Mouse (Mus musculus) monocyte, adult 2 months (primary cell): ENCODE measurements around the gene Cped1.

Experiments used
- DNase-seq, 2 experiments: peaks; one replicate each; pipeline ENCODE4 v3.0.0; 2022; ENCODE audit warnings: low spot score in 2 of 2, low read depth in 1 of 2

The Cped1 gene

GRCm38 (mm10) chr6:22000086-22000485 is 14.4 kb downstream of the Cped1 start:
- DNase-seq = no peak

DNA sequence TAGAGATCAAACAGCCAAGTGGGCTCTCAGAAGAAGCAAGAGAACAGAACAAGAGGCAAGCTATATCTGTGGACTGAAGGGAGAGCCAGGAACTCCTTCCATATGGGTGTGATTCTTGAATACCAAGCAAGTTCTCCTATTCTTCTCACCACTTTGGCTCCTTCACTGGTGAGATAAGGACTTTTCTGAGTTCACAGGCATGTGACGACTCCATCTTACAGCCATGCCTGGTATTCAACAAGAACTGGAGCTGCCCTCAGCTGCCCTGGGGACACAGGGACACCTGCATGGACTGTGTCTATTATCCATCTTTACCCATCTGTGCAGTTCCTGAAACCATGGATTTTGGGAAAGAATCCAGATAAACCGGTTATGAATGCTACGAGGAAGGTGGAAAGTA is 15.2 kb downstream of the Cped1 start:
- no peak for DNase-seq

GRCm38 (mm10) chr6:22001284-22001916 is 15.7 kb downstream of the Cped1 start:
- no peak for DNase-seq

DNA sequence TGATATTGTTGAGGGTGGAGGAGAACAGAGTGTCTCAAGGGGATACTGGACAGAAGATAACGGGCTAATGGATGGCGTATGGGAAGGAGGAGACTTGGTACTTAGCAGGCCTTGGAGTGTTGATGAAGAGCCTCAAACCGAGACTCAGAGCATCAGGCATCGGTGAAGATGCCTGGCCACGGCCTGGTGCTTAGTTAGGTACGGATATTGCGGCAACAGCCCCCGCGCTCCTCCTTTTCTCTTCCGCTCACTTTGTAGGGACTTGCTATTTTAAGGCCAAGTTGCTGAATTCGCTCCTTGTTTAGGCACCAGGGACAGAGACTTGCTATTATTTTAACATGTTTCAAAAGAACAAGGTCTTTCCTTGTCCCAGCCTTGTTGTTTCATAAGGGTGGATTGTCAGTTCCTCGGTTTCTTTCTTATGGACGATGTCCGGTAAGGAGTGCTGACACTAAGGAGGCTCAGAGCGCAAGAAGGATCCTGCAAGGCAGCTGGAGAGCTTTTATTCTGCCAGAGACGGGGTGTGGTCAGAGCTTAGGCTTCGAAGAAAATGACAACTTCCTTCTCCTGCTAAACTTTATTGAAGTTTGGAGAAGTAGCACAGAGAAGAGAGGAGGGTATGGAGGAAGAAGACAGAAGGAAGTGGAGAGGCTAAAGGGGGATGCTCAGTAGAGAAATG is 16.9 kb downstream of the Cped1 start:
- no peak for DNase-seq

- no peak for DNase-seq
Measured at GRCm38 (mm10) chr6:22003200-22003587, 17.5 kb downstream of the Cped1 start.

DNA sequence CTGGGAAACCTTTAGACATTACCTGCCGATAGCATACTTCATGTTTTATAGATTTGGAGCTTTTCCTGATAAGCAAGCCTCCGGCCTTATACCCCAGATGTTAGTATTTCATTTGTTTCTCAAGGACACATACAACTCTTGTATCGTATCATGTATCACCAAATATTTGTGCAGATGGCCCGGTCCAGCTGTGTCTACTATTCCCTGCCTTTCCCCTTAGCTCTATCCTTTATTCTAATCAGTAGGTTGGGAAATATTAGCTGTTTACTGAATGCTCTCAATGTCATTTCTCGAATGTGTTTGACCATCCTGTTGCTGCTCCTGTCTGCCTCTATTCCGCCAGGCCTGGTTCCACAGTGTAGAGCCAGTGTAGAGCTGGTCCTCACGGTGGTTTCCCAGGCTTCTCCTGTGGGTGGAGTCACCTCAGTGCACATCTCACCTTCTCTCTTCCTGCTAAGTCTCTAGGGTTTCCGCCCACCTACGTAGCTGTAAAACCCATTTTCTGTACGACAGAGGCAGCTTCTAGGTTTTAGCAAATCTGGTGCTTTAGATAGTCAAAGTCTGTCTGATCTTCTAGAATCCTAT is 18.3 kb downstream of the Cped1 start:
- no peak for DNase-seq

- DNase-seq = no peak
Measured at GRCm38 (mm10) chr6:22008346-22008745, 22.6 kb downstream of the Cped1 start.

GRCm38 (mm10) chr6:22010258-22010657 is 24.5 kb downstream of the Cped1 start:
- no peak for DNase-seq

DNA sequence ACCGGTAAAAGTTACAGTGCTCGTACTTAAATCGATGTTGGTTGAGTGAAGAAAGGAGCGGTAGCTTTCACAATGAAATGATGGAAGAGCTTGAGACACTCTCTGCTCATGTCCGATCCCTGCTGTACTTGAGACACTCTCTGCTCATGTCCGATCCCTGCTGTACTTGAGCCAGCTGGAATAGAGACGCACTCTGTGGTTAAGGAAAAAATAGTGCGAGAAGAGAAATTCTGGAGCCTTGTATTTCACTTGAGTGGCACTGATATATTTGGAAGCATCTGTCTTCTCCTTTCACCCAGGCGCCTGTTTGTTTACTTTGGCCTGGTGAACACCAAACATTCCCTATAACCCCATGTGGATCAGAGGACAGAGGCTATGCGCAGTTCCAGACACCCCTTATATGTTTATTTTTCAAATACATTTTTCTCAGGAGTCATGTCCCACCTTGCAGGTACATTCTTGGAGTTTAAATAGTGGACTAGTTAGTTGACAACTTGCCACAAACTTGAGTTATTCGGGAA is 25.1 kb downstream of the Cped1 start:
- no peak for DNase-seq

DNA sequence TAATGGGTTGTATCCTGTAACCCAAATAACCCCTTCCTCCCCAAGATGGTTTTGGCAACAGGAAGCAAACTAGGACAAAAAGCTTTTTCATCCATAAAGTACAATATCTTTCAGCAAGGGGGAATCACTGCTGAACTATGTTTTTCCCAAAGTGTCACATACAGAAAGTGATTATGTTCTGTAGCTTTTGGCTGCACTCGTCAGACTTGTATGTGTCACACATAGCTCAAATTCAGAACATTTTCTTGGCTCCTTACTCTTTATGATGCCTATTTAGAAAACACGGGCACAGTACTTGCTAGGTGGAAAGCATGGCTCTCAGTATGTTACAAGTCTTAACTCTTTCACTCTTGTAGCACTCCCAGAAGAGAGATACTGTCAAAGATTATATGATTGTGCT is 25.8 kb downstream of the Cped1 start:
- no peak for DNase-seq

DNA sequence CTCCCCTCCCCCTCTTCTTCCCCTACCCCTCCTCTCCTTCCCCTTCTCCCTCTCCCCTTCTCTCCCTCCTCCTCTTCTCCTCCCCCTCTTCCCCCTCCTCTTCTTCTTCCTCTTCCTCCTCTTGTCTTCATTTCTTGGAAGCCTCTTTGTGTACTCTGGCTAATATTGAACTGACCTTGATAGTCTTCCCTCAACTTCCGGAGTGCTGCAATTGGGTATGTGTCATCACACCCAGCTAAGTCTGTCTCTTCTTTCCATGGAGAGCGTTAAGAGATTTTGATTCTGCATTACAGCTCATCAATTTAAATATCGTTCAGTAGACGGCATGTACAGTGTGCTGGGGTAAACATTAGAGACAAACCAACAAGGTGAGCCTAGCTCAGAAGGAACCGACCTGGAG is 26.4 kb downstream of the Cped1 start:
- DNase-seq = no peak

- DNase-seq = no peak
Measured at GRCm38 (mm10) chr6:22012501-22012900, 26.8 kb downstream of the Cped1 start.

DNA sequence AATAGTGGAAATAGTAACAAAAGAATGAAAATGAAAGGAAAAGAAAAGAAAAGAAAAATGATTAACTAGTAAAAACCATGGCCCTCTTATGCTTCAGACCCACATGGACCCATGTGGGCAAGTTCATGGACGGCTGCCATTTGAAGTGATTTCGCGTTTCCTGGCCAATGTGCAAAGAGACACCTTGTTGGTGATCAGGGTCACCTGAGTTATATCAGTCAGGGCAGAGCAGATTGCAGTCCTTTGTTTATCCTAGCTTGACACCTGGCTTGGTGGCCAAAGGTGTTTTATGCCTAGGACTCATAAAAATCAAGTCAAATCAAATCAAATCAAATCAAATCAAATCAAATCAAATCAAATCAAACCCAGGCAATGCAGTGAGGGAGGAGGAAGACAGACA is 27.7 kb downstream of the Cped1 start:
- no peak for DNase-seq

- DNase-seq = no peak
Measured at GRCm38 (mm10) chr6:22014291-22014911, 28.7 kb downstream of the Cped1 start.

- DNase-seq = no peak
Measured at GRCm38 (mm10) chr6:22017631-22018030, 31.9 kb downstream of the Cped1 start.

- no peak for DNase-seq
Measured at GRCm38 (mm10) chr6:22018768-22019445, 33.2 kb downstream of the Cped1 start.

- no peak for DNase-seq
Measured at GRCm38 (mm10) chr6:22019637-22020036, 33.9 kb downstream of the Cped1 start.

DNA sequence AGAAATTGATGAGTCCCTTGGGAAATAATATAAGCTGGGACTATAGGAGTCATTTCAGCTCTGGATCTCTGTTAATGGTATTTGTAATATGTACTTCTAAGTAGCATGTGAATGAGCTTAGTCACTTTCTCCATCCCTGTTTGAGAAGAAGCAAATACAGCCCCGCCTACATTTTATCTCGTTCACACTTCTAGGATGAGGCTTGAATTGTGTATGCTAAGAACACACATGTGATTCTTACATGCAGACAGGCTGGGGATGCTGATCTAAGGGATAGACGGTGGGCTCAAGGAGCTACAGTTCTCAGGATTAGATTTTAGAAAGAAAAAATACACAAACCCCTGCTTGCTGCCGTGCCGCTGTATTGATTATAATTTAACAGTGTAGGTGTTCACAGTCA is 35.0 kb downstream of the Cped1 start:
- no peak for DNase-seq

DNA sequence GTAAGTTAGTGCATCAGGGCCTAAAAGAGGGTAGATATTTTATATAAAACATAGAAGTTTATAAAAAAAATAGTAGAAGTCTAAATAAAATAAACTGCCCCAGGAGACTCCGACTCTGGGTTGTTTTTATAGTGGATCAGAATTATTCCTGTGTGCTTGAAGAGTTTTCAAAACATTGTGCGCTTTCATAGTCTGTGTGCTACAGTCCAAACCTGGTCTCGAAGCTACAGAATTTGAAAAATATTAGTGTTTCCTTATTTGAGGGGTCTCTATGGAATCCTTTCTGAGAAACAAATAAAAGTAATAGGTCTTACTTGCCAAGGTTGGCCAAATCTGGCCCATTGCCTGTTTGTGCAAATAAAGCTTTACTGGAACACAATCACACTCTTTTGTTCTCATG is 35.6 kb downstream of the Cped1 start:
- DNase-seq = no peak

GRCm38 (mm10) chr6:22024168-22024567 is 38.5 kb downstream of the Cped1 start:
- no peak for DNase-seq

- no peak for DNase-seq
Measured at GRCm38 (mm10) chr6:22025584-22026357, 40.1 kb downstream of the Cped1 start.
